Mouse (Mus musculus): ENCODE results near the gene Atp13a5.

Gene Atp13a5

DNA sequence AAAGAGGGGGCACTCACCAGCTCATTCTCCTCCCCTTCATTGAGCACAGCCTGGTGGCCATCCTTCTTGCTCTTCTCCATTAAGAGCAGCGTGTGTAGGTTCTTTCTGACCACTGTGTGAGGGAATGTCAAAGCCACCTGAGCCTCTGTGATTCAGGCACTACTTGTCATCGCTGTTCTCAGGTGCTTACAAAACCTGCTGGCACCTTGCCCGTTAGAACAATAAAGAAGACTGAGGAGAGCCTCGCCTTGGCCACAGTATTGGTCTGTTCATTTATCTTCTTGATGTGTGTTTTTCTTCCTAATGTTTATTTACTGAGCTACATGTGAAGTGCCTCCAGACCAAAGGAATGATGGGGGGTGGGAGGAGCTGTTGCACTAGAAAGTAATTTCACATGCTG is at the start of gene Atp13a5:
TSS of gene Atp13a5 (minus strand) at position 275 of the 400 bp plus-strand sequence.
- no peak for DNase-seq

GRCm38 (mm10) chr16:29414822-29415221 is 36.3 kb upstream of the Atp13a5 start:
- DNase-seq: no peak

- DNase-seq: no peak
Observed at GRCm38 (mm10) chr16:29407319-29407718, 28.8 kb upstream of the Atp13a5 start.

GRCm38 (mm10) chr16:29399079-29399478 is 20.5 kb upstream of the Atp13a5 start:
- no peak for DNase-seq

- DNase-seq: no peak
Observed at GRCm38 (mm10) chr16:29384781-29385180, 6.2 kb upstream of the Atp13a5 start.

DNA sequence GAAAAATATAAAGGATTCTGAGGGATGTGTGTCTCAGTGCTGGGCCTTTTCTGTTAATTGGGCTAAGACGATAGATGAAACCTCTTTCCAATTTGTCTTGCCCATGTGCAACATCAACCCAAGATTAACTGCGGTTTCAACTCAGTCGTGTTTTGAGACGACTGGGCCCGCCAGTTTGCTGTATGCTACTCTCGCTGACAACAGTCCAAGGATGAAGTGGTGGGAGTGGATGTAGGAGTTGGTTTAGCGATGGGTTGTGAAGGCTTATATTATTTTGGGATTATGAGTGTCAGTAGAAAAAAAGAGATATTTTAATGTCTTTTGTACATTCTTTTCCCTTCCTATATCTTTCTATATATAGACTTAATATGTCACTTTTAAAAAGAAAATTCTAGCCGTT is 3.9 kb downstream of the Atp13a5 start:
- no peak for DNase-seq

DNA sequence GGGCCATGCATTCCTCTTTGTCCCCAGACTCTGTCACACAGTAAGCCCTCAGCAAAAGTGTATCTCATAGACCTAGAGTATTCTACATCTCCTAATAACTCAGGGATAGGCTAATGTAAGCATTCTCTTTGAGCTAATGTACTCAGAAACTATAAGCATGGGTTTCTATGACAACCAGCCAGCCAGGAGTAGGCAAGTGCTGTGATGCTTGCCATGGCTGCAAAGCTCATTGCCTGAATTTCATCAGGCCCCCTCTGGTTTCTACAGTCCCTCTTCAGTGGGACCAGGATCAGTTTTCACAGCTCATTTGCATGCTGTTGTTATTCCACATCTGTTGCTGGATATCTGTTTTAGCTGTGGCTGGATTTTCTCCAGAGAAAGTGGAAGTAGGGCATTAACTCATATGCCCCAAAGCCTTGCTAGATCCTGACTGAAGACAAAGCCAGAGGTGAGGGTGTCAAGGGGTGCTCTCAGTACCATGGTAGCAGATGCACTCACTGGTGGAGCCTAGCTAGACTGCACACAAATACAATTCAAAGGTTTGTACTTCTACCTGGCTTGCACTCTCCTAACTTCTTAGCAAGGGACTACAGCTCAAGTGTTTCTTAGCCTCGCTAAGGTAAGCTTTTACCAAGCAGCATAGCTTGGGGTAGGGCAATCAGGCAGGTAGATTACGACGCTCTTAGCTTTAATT is 47.0 kb downstream of the Atp13a5 start:
- no peak for DNase-seq

GRCm38 (mm10) chr16:29330948-29331347 is 47.6 kb downstream of the Atp13a5 start:
- no peak for DNase-seq

DNA sequence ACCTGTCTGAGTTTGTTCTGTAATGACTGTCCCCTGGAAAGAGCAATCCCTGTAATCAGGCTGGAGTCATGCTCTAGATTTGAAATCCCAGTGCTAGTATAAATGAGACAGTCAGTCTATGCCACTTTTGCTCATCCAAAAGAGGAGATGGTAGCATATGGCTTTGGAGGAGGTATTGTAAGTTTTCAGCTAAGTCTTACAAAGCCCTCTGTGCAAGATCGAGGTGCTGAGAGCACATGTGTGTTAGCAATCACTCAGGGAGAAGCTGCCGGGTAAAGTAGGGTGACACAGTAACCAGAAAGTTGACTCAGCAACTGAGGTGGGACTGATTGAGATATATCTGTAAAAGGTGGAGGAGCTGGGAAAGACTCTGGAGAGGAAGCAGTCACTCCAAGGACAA is 49.3 kb downstream of the Atp13a5 start:
- no peak for DNase-seq

GRCm38 (mm10) chr16:29327910-29328309 is 50.6 kb downstream of the Atp13a5 start:
- no peak for DNase-seq

GRCm38 (mm10) chr16:29325233-29325919 is 53.2 kb downstream of the Atp13a5 start:
- DNase-seq: no peak

DNA sequence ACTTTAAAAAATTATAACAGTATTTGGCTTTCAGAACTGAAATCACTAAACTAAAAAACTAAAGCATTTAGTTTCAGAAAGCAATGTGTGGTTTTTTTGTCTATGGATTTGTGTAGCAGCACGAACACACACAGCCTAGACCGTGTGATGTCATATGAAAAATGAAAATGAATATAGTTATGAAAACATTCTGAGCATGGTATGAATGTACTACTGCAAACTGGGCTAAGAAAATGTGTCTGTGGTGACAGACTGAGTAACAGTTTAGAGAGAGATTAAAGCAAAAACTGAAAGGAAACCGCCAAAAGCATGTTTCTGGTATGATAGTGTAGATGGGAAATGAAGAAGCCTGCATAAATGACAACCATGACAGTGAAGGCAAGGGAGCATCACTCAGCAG is 57.8 kb downstream of the Atp13a5 start:
- no peak for DNase-seq

GRCm38 (mm10) chr16:29315391-29315790 is 63.1 kb downstream of the Atp13a5 start:
- DNase-seq: no peak

GRCm38 (mm10) chr16:29314991-29315390 is 63.5 kb downstream of the Atp13a5 start:
- DNase-seq: no peak

DNA sequence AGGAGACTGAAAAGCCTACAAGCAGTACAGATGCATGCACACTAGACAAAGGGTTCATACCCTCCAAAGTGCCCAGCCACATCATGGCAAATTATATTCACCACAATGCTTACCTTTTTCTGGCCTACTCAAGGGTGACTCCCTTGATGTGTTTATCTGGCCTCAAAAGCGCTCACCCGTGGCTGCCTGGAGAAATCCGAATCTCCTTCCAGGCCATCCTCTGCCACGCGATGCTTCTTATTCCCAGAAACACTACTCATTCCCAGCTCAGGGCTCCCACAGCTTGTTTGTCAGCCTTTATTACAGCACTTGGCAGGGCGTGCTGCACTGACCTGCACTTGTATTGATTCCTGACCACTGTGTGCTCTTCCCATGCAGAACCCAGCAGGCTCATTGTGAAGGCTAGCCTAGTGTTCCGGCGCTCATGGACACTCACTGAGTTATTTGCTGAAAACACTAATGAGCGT is 80.9 kb downstream of the Atp13a5 start:
- DNase-seq: no peak

DNA sequence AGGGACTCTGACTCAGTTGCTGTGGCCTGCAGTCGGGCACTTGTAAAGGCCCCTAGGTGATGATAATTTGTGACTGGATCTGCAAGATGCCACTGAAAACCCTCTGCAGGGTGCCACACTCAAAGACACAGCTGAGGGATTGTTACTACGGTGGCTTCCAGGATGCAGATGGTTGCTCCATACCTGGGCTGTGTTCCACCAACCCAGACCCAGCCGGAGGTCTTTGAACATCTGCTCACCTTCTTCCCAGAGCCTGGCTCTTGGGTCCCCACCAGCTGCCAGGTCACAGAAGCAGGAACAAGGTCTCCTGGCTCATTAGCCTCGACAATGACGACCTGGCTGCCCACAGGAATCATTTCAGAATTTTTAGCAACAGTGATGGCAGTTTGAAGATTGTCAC is 97.8 kb downstream of the Atp13a5 start:
- no peak for DNase-seq

DNA sequence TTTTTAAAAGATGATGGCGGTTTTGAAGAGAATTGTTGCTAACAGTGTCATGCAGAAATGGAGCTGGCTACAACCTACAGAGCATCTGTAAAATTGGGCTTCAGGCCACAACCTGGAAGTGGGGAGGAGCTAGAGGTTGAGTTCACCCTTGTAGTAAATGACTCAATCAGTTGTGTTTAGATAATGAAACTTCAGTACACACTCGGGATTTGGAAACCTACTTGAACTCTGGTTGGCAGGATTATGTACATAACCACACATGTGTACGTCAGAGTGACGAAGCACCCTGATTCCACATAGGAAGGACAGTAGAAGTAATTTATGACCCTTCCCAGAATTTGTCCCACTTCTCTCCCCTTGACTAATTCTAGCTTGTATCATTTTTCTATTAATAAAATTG is 124.2 kb downstream of the Atp13a5 start:
- no peak for DNase-seq

DNA sequence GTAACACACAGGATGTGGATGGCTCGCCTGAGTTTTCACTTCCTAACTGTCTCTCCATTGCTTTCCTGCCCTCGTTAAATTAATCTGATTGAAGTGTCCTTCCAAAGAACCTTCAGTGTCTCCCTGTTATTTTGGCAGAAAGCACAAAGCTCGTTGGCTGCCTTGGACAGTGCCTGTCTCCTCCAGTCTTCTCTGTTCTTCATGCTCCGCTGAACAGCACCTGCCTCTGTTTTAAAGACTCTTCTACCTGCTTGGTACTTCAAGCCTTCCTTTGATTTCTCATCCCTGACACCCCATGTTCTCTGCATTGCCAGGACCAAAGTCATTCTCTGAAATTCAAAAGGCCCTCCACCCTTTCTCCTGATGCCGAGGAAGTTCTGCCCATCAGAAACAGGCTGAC is 142.6 kb downstream of the Atp13a5 start:
- DNase-seq: no peak

- no peak for DNase-seq
Observed at GRCm38 (mm10) chr16:29216395-29217295, 161.9 kb downstream of the Atp13a5 start.

DNA sequence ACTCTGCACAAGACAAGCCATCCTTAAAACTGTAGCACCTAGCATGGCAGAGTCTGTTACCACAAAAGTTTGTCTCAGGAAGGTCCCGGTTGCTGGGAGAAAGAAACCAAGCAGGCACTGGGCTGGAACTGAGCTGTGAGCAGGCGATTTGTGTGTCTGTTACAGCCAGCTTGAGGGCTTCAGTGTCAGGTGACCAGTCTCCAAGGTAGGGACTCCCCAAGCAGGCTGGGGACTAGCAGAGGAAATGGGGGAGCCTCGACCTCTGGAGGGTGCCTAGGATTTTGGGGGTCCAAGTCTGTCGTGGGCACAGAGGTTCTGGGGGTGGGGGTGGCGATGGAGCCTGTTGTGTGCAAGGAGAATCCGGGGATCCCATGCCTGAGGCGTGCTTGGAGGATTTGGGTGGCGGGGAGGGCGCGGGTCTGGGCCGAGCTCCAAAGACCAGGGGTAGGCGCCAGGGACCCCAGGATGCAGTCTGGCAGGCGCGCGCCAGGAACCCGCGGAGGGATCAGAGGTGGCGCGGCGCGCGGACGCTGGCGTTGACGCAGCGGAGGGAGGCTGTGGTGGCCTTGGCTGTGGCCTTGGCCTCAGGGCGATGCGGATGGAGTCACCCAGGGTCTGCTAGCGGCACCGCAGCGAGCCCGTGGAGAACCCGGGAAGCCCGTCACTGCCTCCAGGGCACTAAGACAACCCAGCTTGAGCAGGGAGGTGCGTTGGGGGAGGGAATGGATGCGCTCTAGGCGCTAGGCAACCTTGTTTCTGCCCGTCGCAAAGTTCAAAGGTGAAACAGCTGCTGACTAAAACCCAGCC is 168.7 kb downstream of the Atp13a5 start, which contains the start of gene Hrasls:
TSS of gene Hrasls (plus strand) at position 91 of the 807 bp plus-strand sequence.
- DNase-seq: no peak

GRCm38 (mm10) chr16:29208841-29209240 is 169.7 kb downstream of the Atp13a5 start:
- no peak for DNase-seq

- no peak for DNase-seq
Observed at GRCm38 (mm10) chr16:29205581-29205980, 173.0 kb downstream of the Atp13a5 start.
